Mouse (Mus musculus) heart, adult 9 months (tissue): ENCODE measurements around the gene Lect2.
A peak's percentile ranks its signal among the peaks of the same experiment; 100 is the strongest.

Experiments
- DNase-seq, 2 experiments: peaks; one replicate each; pipeline ENCODE4 v3.0.0; 2022; ENCODE audit warnings: low spot score in 2 of 2

The Lect2 gene

GRCm38 (mm10) chr13:56548401-56548800 lies at the start of gene Lect2:
Gene Lect2, minus strand, starts transcription at chr13:56548502.
- no peak for DNase-seq

- DNase-seq = no peak
Observed at GRCm38 (mm10) chr13:56597296-56597695, 49.0 kb upstream of the Lect2 start.

- DNase-seq = no peak
Observed at GRCm38 (mm10) chr13:56595246-56595645, 46.9 kb upstream of the Lect2 start.

- peak in 1 of 2 experiments; percentile 44 for DNase-seq
Observed at GRCm38 (mm10) chr13:56593961-56594391, 45.7 kb upstream of the Lect2 start.

- no peak for DNase-seq
Observed at GRCm38 (mm10) chr13:56593196-56593595, 44.9 kb upstream of the Lect2 start.

DNA sequence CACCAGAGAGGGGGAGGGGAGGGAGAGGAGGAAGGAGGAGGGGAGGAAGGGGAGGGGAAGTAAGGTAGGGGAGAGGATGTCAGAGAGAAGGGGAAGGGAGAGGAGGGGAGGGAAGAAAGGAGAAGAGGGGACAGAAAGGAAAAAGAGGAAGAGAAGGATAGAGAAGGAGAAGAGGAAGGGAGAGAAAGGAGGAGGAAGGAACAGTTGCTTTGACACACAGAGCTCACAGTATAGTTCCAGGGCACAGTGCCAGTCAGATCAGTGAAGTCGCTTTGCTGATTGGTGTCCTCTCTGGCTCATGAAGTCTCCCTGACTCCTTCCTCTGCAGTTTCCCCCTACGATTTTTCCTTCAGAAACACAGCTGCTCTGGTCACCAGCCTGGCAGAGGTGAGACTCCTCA lies 43.6 kb upstream of the Lect2 start:
- DNase-seq = no peak

DNA sequence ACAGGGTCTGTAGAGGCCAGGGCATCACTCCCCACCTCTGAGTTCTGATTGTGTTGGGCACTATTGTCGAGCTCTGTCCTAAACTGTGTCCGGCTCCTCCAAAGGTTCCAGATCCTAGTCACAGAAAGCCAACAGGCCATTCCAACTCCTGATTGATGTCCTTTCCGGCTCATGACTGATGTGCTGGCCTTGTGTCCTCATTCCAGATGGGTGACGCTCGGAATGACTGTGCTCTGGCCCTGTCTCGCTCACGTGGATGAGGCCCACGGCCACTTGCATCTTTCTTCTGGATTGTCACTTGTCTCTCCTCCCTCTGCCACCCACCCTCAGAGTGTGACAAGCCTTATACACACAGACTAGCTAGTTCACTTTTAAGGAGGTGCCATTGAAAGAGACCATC lies 42.9 kb upstream of the Lect2 start:
- DNase-seq = peak in 1 of 2 experiments; percentile 27

GRCm38 (mm10) chr13:56590202-56590601 lies 41.9 kb upstream of the Lect2 start:
- no peak for DNase-seq

GRCm38 (mm10) chr13:56588454-56589117 lies 40.3 kb upstream of the Lect2 start:
- peak; percentile 53 to 67 for DNase-seq

DNA sequence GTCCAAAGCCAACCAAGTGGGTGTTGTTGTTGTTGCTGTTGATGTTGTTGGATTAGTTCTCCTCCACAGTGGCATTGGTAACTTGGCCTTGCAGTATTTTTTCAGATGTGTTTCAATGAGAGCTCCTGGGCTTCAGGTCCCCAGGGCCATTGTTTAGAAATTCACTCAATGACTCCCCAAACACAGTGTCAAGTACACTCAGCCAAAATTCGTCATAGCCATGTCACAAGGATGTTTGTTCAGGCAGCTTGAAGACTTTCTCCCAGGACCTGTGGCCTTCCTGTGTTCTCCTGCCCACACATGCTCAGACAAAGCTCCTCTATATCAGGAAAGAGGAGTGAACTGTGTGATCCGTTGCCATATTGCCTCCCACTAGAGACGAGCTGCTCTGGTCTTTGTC lies 37.7 kb upstream of the Lect2 start:
- DNase-seq = no peak

DNA sequence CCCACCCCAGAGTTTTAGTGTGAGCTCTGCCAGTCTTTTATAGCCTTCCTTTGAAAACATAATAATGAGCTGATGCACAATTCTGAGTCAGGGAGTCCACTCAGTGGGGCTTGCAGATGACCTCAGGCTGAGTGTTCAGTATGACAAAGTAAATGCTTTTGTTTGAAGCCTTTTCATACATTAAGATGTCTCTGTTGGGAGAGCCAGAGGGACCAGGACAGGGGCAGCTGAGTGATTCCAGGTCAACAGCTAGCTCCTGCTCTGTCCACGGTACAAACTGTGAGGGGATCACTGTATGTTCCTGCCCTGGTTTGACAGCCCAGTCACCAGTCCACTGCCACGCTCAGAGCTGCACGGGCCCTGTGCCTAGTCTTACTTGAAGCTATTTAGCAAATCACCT lies 34.4 kb upstream of the Lect2 start:
- no peak for DNase-seq

- DNase-seq = peak; percentile 61 to 63
Observed at GRCm38 (mm10) chr13:56581961-56582434, 33.7 kb upstream of the Lect2 start.

DNA sequence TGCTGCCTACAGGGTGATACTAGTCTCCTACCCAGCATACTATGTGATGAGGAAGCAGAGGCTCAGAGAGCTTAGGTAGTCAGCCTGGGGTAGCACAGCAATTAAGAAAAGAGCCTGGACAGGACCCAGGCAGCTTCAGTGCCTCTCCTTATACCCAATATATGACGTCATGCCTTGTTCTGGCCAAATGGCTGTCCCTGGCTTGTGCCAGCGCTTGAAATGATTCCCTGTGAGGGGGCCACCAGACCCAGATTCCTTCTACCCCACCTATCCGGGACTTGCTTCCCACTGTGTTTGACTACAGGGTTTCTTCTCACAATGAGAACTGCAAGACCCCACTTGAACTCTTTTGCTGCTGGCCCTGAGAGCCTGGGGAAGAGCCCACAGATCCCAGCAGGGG lies 33.2 kb upstream of the Lect2 start:
- no peak for DNase-seq

- no peak for DNase-seq
Observed at GRCm38 (mm10) chr13:56580450-56580849, 32.1 kb upstream of the Lect2 start.

DNA sequence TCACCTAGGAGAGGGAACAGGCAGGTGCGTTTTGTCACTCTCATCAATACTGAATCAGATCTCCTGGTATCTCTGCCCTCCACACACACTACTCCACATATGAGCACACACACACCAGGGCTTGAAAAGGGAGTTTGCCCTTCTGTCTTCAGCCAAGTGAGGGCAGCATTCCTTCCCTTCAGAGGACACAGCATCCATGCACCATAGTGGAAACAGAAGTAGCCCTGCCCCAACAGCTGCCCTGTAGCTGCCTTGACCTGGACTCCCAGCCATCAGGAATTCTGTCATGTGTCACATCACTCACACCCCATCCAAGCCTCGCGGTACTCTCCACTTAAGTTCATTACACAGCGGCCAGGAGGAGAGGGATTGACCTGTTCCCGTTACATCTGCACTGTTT lies 29.8 kb upstream of the Lect2 start:
- no peak for DNase-seq

- DNase-seq = peak; percentile 85 to 87
Observed at GRCm38 (mm10) chr13:56575701-56576321, 27.5 kb upstream of the Lect2 start.

DNA sequence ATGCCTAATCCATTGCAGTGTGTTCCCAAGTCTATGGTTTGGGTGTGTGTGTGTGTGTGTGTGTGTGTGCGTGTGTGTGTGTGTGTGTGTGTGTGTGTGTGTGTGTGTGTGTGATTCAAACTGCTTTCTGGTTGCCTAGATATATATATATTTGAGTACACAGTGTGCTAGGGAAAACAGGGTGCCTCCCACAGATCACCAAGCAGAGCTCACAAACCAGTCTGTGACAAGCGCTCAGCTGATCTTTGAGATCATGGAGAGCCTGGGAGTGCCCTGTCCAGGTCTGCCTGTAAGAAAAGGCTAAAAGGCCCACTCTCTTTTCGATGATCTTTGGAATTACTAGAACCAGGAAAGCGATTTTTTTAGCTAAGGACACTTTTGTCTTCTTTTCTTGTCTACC lies 26.8 kb upstream of the Lect2 start:
- no peak for DNase-seq

DNA sequence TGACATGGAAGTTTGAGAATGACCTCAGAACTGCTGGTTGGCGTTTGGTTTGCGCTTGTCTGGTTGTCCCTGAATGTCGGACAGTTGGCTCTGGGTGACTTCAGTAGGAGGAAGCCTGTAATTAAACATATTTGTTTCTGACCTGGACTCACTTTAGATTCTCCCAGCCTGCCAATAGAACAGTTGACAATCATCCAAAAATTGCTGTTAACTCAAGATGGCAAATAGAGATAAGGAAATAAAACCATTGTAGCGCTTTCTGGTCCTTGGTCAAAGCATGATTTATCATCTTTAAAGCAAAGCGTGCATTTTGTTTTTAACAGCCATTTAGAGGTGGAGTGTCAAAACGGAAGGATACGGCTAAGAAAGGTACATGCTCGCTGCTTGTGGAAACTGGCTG lies 23.3 kb upstream of the Lect2 start:
- no peak for DNase-seq

DNA sequence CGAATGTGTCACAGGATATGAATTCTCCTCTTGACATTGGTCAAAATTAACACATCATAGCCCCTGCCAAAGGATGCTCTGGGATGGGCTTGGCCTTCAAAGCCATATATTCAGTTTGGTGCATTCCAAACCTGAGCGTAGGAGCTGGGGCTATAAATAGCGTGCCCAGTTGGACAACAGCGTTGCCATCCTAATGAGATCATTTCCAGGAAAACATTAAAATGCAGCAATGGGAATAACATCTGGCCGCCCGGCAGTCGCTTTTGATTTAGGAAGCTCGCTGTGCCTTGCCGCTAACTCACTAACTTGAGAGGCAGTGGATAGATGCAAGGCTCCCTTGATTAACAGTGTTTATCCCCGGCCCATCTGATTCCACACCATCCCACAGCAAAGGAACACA lies 18.0 kb upstream of the Lect2 start:
- DNase-seq = peak in 1 of 2 experiments; percentile 42

DNA sequence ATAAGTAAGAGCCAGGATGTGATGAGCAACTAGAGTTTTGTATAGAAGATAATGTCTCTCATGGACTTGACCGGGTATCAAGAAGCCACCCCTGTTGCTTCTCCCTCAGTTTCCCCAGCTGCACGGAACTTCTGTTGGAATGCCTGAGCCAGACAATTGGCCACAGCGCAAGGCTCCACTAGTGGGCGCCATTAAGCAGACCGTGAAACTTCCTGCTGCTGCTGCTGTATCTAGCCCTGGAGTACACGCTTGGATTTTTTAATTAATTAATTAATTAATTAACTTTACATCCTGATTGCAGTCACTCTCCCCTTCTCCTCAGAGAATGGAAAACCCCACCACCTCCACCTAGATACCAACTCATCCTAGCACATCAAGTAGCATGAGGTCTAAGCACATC lies 14.8 kb upstream of the Lect2 start:
- DNase-seq = peak in 1 of 2 experiments; percentile 27

GRCm38 (mm10) chr13:56561129-56561528 lies 12.8 kb upstream of the Lect2 start:
- no peak for DNase-seq

GRCm38 (mm10) chr13:56559841-56560370 lies 11.6 kb upstream of the Lect2 start:
- no peak for DNase-seq

DNA sequence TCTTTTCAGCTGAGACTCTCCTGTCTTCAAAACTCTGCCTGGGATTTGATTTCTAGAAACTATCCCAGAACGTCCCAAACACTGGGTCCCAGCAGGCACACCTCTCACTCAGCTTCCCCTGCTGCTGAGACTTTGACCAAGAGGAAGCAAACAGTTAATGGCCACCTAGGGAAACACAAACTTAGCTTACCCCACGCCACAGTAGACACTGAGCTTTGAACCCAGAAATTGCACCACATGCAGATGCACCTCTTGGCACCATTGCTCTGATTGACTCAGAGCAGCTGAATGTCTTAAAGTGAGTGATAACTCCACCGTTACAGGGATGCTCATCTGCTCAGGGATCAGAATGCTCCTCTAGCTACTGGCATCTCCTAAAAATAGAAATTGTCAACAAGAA lies 10.5 kb upstream of the Lect2 start:
- no peak for DNase-seq
